Mouse (Mus musculus): ENCODE results near the gene Zfyve27.

DNA sequence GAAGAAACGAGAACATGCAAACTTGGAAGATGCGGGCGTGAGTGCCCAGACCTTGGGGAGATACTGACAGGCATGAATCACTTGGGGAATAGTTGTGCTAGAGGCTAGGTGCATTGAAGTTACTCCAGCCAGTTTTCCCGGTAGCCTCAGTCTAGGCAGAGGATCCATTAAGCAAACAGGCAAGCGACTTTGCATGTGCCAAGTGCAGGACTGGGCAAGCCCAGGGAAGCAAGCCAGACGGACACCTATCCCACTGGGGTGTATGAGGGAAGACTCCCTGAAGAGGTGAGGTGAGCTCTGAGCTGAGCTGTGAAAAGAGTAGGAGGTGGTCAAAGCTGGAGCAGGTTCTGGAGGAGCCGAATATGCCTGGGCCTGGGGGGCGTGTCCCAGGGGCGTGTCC is 3.7 kb downstream of the Zfyve27 start:
- TF ChIP-seq GATA1 (IDR thresholded peaks at IDR 0.05; ENCODE audit: low read length) (no peak), TAL1 (IDR thresholded peaks at IDR 0.05; ENCODE audit: low read length) (no peak)

Measured in erythroblast, embryonic 14.5 days (primary cell).